Mouse (Mus musculus) spleen, adult 2 months (tissue): ENCODE measurements around the gene Lcn12. TPM values are rescaled to one million over a fixed set of nuclear protein-coding genes. Genes with fewer than 3 reads are reported as not detected.

Experiments
- DNase-seq, 2 experiments: peaks; one replicate each; pipeline versions ENCODE4 v3.0.0 to v3.0.0-alpha.2; 2012 to 2021; ENCODE audit warnings: low spot score in 2 of 2, low read depth in 1 of 2
- H3K27ac ChIP-seq: fragments of 200-500 bp; 2 replicates; pipeline ENCODE4 v1.5.1; 2012; ENCODE audit warnings: low read length, inconsistent platforms; ENCODE audit not compliant: insufficient read depth
- H3K27me3 ChIP-seq: fragments of 200-500 bp; 2 replicates; pipeline ENCODE4 v1.6.1; 2012; ENCODE audit warnings: mild to moderate bottlenecking, moderate library complexity, low read length, inconsistent platforms; ENCODE audit not compliant: control insufficient read depth, insufficient read depth
- H3K36me3 ChIP-seq: fragments of 200-500 bp; 2 replicates; pipeline ENCODE4 v1.6.1; 2012; ENCODE audit warnings: mild to moderate bottlenecking, low read length, inconsistent platforms; ENCODE audit not compliant: control insufficient read depth, insufficient read depth
- H3K4me1 ChIP-seq: fragments of 200-500 bp; 2 replicates; pipeline ENCODE4 v1.6.1; 2011; ENCODE audit warnings: inconsistent platforms; ENCODE audit not compliant: control insufficient read depth, insufficient read depth, insufficient read length
- H3K4me3 ChIP-seq: fragments of 200-500 bp; 2 replicates; pipeline ENCODE4 v1.5.1; 2011; ENCODE audit warnings: mild to moderate bottlenecking, inconsistent platforms; ENCODE audit not compliant: insufficient read depth, insufficient read length; ENCODE audit errors: extremely low read depth
- CTCF ChIP-seq: fragments of 200-500 bp; IDR thresholded peaks from 2 replicates; pipeline ENCODE4 v1.5.1; 2011; ENCODE audit warnings: mild to moderate bottlenecking, inconsistent platforms; ENCODE audit not compliant: insufficient read depth, insufficient read length, insufficient replicate concordance; ENCODE audit errors: extremely low read depth
- POLR2A ChIP-seq: fragments of 200-500 bp; IDR thresholded peaks from 2 replicates; pipeline ENCODE4 v1.6.1; 2011; ENCODE audit warnings: low read depth, low read length, inconsistent platforms
- WGBS: fragments of 180-500 bp; shearing (Covaris S2); methylation state at CpG from one replicate; pipeline ENCODE4 v1.1.7; 2018; 5-methylcytosine and 5-hydroxymethylcytosine counted together
- polyA plus RNA-seq: library from polyadenylated mRNA; depleted of rRNA; stranded (reverse); fragments of >200 nt; gene quantifications from 2 replicates; pipeline ENCODE4 v1.2.3, GENCODE M21; 2012; rRNA removed

Lcn12 gene
- polyA plus RNA-seq: not detected in 2 replicates

- Histone ChIP-seq H3K4me1 (peaks cover 2% of the 10 kb centered on the region; the same call in 1 of the 2 replicates), H3K4me3 (no peak within 1 kb of the TSS), H3K27ac (no peak within 1 kb of the TSS), H3K36me3 (no peaks in the 10 kb centered on the region), H3K27me3 (no peaks in the 10 kb centered on the region)
- 87% methylated on average over 5 of the region's 5 CpGs for WGBS
- DNase-seq: no peak
- TF ChIP-seq CTCF (no peak), POLR2A (no peak)
Measured at GRCm38 (mm10) chr2:25493476-25493961, at the start of gene Lcn12. Lcn12 (minus strand) TSS chr2:25493911.

DNA sequence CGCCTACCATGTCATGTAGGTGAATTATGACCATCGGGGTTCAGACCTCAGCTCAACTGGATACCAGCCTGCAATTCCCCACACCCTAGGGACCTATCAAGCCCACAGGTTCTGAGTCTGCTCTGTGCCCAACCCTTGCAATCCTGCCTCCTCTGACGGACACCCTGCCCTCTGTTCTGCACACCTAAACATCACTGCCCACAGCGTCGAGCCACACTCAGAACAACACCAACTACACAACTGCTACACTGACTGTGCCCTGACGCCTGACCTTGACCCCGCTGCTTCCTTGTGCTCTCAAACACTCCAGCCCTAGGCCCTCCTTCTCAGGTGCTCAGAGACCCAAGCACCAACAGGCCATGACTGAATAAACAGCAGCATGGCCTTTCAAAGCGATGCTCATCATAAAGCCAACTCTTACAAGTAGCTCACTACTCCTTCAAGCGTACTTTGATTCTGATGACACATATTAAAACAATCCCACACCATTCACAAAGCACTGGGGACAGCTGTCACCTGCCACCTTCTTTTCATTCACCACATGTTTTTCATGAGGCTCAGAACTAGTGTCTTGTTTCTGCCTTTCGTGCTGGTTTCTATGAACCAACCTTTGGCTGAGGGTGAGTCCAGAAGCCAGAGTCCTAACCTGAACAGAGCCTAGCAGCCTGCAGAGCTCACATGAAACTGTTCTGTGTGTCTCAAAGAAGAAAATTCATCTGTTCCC, 48.1 kb upstream of the Lcn12 start:
- peaks cover 12% of the 10 kb centered on the region for H3K36me3 ChIP-seq
- peaks cover 11% of the 10 kb centered on the region for H3K4me1 ChIP-seq
- no peak overlapping the region for H3K27ac ChIP-seq
- H3K4me3 ChIP-seq: no peak overlapping the region
- no peaks in the 10 kb centered on the region for H3K27me3 ChIP-seq
- 87% methylated on average over 10 of the region's 10 CpGs for WGBS
- TF ChIP-seq CTCF (no peak), POLR2A (no peak)
- DNase-seq: no peak

- Histone ChIP-seq H3K4me1 (peaks cover 6% of the 10 kb centered on the region; the same call in 1 of the 2 replicates), H3K4me3 (no peak overlapping the region), H3K36me3 (peaks cover 16% of the 10 kb centered on the region), H3K27ac (no peak overlapping the region), H3K27me3 (no peaks in the 10 kb centered on the region)
- TF ChIP-seq CTCF (no peak), POLR2A (no peak)
- no peak for DNase-seq
- 98% methylated on average over 4 of the region's 4 CpGs for WGBS
Measured at GRCm38 (mm10) chr2:25540541-25540948, 46.8 kb upstream of the Lcn12 start.

DNA sequence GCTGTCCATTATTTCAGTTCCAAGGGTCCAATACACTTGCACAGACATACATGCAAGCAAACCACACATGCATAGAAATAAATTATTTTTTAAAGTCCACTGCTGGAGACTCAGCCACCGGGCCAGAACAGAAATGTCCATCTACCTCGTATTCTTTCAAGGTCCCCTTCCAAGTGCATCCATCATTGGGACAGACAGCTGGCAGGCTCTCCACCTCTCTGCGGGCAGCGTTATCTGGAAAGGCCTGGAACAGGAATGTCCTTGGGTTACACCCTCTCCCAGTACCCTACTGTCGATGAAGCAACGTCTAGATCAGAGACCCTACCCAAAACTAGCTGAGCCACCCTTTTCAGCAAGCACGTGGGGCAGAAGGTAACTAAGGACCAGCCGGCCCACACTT, 42.8 kb upstream of the Lcn12 start:
- Histone ChIP-seq H3K4me3 (no peak overlapping the region), H3K4me1 (peaks cover 20% of the 10 kb centered on the region), H3K27me3 (no peaks in the 10 kb centered on the region), H3K36me3 (peaks cover 19% of the 10 kb centered on the region), H3K27ac (peak overlapping the region; percentile 33; the same call in 1 of the 2 replicates)
- no peak for TF ChIP-seq CTCF
- no peak for TF ChIP-seq POLR2A
- no peak for DNase-seq
- WGBS: 89% methylated on average over 8 of the region's 8 CpGs

DNA sequence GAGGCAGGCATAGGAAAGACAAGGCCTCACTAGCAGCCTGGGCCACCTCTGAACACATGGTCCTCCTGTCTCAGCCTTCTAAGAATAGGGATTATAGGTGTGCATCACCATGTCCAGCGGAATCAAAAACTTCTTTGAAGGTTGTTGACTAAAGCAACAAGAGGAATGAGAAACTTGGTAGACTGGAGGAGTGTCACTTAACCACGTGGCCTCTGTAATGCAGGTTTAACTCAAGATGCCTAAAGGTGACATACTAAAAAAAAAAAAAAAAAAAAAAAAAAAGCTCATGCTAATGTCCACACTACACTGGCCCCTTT, 41.1 kb upstream of the Lcn12 start:
- 81% methylated on average over 2 of the region's 2 CpGs for WGBS
- DNase-seq: no peak
- Histone ChIP-seq H3K4me1 (peaks cover 20% of the 10 kb centered on the region), H3K4me3 (no peak overlapping the region), H3K36me3 (peaks cover 26% of the 10 kb centered on the region), H3K27ac (peak overlapping the region; percentile 96), H3K27me3 (no peaks in the 10 kb centered on the region)
- TF ChIP-seq CTCF: no peak
- TF ChIP-seq POLR2A: no peak

DNA sequence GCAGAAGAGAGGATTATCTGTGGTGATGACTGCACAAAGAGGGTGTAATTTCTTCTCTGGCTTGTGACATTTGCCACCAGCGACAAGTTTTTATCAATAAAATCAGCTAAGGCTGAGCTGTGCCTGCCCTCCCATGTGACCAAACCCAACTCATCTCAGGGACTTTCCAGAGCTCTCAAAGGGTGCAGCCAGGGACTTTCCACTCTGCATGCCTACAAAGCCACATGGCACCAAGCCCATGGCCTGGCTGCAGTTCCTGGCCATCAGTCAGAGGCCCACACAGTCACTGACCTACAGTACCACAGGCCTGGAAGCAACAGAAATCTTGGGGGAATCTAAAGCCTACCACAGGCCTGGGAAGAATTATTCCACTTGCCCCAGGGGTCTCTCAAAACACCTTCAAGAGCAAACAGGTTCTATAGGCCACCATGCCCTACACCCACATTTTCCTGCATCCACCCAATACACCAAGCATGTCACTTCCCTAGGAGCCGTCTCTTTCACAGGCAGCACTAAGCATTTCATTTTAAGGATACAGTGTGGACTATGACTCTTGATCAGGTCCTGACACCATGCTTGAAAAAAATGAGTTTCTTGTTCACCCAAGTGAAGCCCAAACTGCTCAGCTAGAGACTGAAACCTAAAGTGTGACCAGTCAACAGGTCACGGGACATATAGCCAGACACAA, 40.6 kb upstream of the Lcn12 start:
- DNase-seq: peak; percentile 77
- Histone ChIP-seq H3K4me1 (peaks cover 20% of the 10 kb centered on the region), H3K36me3 (peaks cover 28% of the 10 kb centered on the region), H3K27ac (peak overlapping the region; percentile 96), H3K4me3 (no peak overlapping the region), H3K27me3 (no peaks in the 10 kb centered on the region)
- no peak for TF ChIP-seq CTCF
- TF ChIP-seq POLR2A: no peak
- WGBS: 29% methylated on average over 3 of the region's 3 CpGs
